Mouse (Mus musculus): Measurements from ENCODE around the gene Gpc3. TPM values are rescaled to one million over a fixed set of nuclear protein-coding genes. Genes with fewer than 3 reads are reported as not detected.
"Not testable (repeated sequence)": the region's sequence is repeated elsewhere in the genome, so short reads cannot be mapped to it uniquely, and the experiment has no call there.

Gpc3 gene
- polyA plus RNA-seq, 1 experiment: not detected

DNA sequence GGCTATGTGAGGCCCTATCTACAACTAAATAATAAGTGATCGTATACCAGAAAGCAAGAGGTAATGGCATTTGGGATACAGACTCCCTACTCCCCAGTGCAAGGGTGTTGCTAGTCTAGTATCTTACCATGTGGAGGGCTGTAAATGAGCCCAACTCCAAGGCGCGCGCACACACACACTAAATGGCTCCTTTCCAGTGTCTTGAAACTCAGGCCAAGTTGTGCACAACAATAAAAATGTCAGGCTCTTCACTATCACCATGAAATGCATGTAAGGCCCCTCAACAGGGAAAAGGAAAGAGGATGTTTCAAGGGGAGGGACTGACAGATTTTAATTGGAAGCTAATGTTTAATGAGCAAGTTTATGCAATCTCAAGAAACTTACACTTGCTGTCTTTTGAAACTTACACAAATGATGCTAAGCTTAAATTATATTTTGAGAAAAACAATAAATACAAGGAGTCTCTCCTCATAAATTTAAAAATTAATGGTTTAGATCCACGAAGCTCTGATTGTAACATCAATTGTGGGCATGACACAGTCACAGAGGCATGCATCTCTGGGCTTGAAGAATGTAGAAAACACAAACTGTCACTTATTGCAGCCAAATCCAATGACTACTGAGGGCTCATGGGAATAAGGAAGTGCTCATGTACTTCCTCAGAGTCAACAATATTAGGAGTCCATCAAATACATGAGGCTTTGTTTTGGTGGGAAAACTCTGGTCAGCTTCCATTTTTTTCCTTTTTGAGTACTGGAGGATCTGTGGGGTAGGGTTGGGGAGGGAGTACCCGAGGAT, 332.4 kb downstream of the Gpc3 start:
- Histone ChIP-seq H3K27ac (ENCODE audit: insufficient read depth, low read depth, low read length) (no peak overlapping the region), H3K4me1 (ENCODE audit: control insufficient read depth, insufficient read depth, low read length) (no peaks in the 10 kb centered on the region), H3K4me3 (ENCODE audit: insufficient read depth, low read depth, low read length) (no peak overlapping the region)
- TF ChIP-seq POLR2A (IDR thresholded peaks at IDR 0.05; ENCODE audit: insufficient read depth, low read depth, low read length): no peak
- no peak for TF ChIP-seq CTCF (IDR thresholded peaks at IDR 0.05; ENCODE audit: insufficient read depth, low read depth, low read length)
- WGBS: 86% methylated on average over 6 of the region's 6 CpGs

GRCm38 (mm10) chrX:52278687-52279359, 334.9 kb downstream of the Gpc3 start:
- no peak overlapping the region for H3K4me3 ChIP-seq (ENCODE audit: insufficient read depth, low read depth, low read length)

GRCm38 (mm10) chrX:52277599-52277998, 336.2 kb downstream of the Gpc3 start:
- 21% methylated on average over 1 of the region's 1 CpGs for WGBS
- TF ChIP-seq POLR2A (IDR thresholded peaks at IDR 0.05; ENCODE audit: insufficient read depth, low read depth, low read length): no peak
- no peak for TF ChIP-seq CTCF (IDR thresholded peaks at IDR 0.05; ENCODE audit: insufficient read depth, low read depth, low read length)
- no peak overlapping the region for H3K27ac ChIP-seq (ENCODE audit: insufficient read depth, low read depth, low read length)
- H3K4me3 ChIP-seq (ENCODE audit: insufficient read depth, low read depth, low read length): no peak overlapping the region
- H3K4me1 ChIP-seq (ENCODE audit: control insufficient read depth, insufficient read depth, low read length): no peaks in the 10 kb centered on the region

More at GRCm38 (mm10) chrX:52278687-52279359, 334.9 kb downstream of the Gpc3 start:
- no peaks in the 10 kb centered on the region for H3K4me1 ChIP-seq (ENCODE audit: control insufficient read depth, insufficient read depth, low read length)
- H3K27ac ChIP-seq (ENCODE audit: insufficient read depth, low read depth, low read length): no peak overlapping the region
- no peak for TF ChIP-seq POLR2A (IDR thresholded peaks at IDR 0.05; ENCODE audit: insufficient read depth, low read depth, low read length)
- 84% methylated on average over 3 of the region's 3 CpGs for WGBS

GRCm38 (mm10) chrX:52273016-52273415, 340.7 kb downstream of the Gpc3 start:
- 87% methylated on average over 7 of the region's 7 CpGs for WGBS
- no peaks in the 10 kb centered on the region for H3K4me1 ChIP-seq (ENCODE audit: control insufficient read depth, insufficient read depth, low read length)
- TF ChIP-seq POLR2A (IDR thresholded peaks at IDR 0.05; ENCODE audit: insufficient read depth, low read depth, low read length) (no peak), CTCF (IDR thresholded peaks at IDR 0.05; ENCODE audit: insufficient read depth, low read depth, low read length) (no peak)
- no peak overlapping the region for H3K4me3 ChIP-seq (ENCODE audit: insufficient read depth, low read depth, low read length)
- no peak overlapping the region for H3K27ac ChIP-seq (ENCODE audit: insufficient read depth, low read depth, low read length)

DNA sequence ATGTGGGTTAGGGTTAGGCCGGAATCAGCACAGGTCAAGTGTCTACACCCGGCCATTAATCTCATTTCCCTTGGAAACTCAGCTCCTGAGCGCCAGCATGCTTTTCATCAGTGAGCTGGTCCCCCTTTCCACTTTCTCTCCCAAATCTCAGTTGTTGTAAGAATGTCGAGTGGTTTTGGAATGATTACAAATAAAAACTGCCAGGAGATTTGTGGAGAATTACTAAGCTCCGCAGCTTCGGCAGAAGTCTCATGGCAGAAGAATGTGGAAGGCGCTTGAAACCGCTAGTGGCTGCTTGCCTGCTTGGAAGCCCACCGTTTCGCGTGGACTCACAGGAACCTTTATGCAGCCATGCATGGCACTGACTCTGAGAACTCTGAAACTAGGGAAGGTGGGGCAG, 351.8 kb downstream of the Gpc3 start:
- H3K4me3 ChIP-seq (ENCODE audit: insufficient read depth, low read depth, low read length): no peak overlapping the region
- H3K27ac ChIP-seq (ENCODE audit: insufficient read depth, low read depth, low read length): no peak overlapping the region
- WGBS: 76% methylated on average over 11 of the region's 11 CpGs
- TF ChIP-seq CTCF (IDR thresholded peaks at IDR 0.05; ENCODE audit: insufficient read depth, low read depth, low read length): no peak
- H3K4me1 ChIP-seq (ENCODE audit: control insufficient read depth, insufficient read depth, low read length): no peaks in the 10 kb centered on the region

DNA sequence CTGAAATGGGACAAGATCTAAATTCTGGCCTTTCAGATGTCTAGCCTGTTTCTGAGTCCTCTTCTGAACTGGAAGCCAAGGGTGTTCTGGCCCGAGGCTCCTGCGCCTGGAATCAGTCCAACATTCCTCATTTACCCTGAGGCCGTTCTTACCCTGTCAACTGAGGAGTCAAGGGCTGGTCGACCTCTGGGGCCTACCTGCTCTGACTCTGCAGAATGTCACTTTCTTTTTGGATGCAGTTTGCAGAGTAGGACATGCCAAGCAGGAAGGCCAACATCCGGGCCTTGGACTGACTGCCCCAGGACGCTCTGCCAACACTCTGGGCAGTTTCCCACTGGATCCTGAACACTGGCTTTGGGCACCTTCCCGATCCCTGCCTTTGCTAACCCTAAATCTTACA, 352.2 kb downstream of the Gpc3 start:
- 73% methylated on average over 7 of the region's 7 CpGs for WGBS
- Histone ChIP-seq H3K27ac (ENCODE audit: insufficient read depth, low read depth, low read length) (no peak overlapping the region), H3K4me3 (ENCODE audit: insufficient read depth, low read depth, low read length) (no peak overlapping the region), H3K4me1 (ENCODE audit: control insufficient read depth, insufficient read depth, low read length) (no peaks in the 10 kb centered on the region)
- no peak for TF ChIP-seq CTCF (IDR thresholded peaks at IDR 0.05; ENCODE audit: insufficient read depth, low read depth, low read length)
- TF ChIP-seq POLR2A (IDR thresholded peaks at IDR 0.05; ENCODE audit: insufficient read depth, low read depth, low read length): no peak

DNA sequence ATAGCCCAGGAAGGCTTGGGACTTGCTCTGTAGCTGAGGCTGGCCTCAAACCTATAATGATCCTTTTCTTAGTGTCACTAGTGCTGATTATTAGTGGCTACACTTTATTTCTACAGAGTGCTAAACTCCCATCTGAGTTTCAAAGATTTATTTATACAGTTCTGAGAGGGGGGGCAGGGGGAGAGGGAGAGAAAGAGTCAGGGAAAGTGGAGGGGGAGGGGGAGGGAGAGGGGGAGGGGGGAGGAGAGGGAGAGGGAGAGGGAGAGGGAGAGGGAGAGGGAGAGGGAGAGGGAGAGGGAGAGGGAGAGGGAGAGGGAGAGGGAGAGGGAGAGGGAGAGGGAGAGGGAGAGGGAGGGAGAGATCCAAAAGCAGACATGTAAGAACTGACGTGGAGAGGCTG, 354.0 kb downstream of the Gpc3 start:
- WGBS: 53% methylated on average over 1 of the region's 1 CpGs
- H3K4me1 ChIP-seq (ENCODE audit: control insufficient read depth, insufficient read depth, low read length); H3K27ac ChIP-seq (ENCODE audit: insufficient read depth, low read depth, low read length); H3K4me3 ChIP-seq (ENCODE audit: insufficient read depth, low read depth, low read length): not testable (repeated sequence)

DNA sequence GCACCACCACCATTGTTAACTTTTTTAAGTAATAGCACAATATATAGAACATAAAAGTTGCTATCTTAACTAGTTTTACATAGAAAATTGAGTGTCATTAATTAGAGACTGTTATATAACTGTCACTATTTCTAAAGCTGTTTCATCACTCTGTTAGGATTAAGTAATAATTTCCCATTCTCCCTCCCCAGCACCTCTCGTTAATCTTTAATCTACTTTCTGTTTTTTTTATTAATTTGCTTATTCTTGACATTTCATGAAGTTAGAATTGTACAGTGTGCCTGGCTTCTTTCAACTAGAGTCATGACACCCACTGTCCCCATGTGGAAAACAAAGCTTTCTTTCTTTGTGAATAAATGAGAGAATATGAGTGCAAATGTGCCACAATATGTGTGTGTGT, 359.2 kb downstream of the Gpc3 start:
- Histone ChIP-seq H3K4me1 (ENCODE audit: control insufficient read depth, insufficient read depth, low read length) (no peaks in the 10 kb centered on the region), H3K27ac (ENCODE audit: insufficient read depth, low read depth, low read length) (no peak overlapping the region), H3K4me3 (ENCODE audit: insufficient read depth, low read depth, low read length) (no peak overlapping the region)
- 75% methylated on average over 1 of the region's 1 CpGs for WGBS
- TF ChIP-seq POLR2A (IDR thresholded peaks at IDR 0.05; ENCODE audit: insufficient read depth, low read depth, low read length) (no peak), CTCF (IDR thresholded peaks at IDR 0.05; ENCODE audit: insufficient read depth, low read depth, low read length) (no peak)

DNA sequence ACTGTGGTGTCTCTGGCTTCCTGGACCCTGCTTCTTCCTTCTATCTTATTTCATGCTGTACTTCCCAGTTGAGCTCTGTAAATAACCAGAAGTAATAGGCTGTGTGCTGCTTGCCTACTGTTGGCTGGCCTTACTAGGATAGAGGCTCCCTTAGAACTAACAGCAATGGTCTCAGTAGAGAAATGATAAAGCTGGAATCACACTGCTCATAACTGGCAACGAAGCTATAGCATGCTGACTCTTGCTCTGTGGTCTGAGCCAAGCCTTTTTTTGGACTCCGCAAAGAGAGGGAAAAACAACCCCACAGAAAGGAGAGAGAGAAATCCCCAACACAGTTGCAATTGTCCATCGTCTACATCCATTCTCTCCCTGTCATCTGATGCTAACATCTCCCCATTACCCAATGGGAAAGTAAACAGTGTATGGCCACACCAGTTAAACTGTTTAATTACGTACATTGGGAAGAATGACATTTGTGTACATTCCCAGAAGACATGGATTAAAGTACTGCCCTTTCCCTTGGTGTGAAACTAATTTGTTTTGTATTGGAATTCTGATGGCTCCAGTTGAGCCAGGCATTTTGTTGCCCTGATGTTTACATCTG, 368.0 kb downstream of the Gpc3 start:
- 74% methylated on average over 4 of the region's 4 CpGs for WGBS
- no peak overlapping the region for H3K4me3 ChIP-seq (ENCODE audit: insufficient read depth, low read depth, low read length)
- TF ChIP-seq CTCF (IDR thresholded peaks at IDR 0.05; ENCODE audit: insufficient read depth, low read depth, low read length) (no peak), POLR2A (IDR thresholded peaks at IDR 0.05; ENCODE audit: insufficient read depth, low read depth, low read length) (no peak)
- H3K4me1 ChIP-seq (ENCODE audit: control insufficient read depth, insufficient read depth, low read length): no peaks in the 10 kb centered on the region
- no peak overlapping the region for H3K27ac ChIP-seq (ENCODE audit: insufficient read depth, low read depth, low read length)

All from olfactory bulb, adult 2 months (tissue).